In genomic region chr6:124625612-124626011, GRCm38 (mm10) we compare ENCODE assay signal across 25 mouse cellular contexts. TPM values are rescaled to one million over a fixed set of nuclear protein-coding genes. Genes with fewer than 3 reads are reported as not detected.
DNase-seq lines count a peak whose midpoint lies in the region; ATAC-seq lines count a peak whose summit lies in the region.
"Had no signal": no experiment of that assay in that cellular context is flagged by ENCODE, and none has a peak within 500 bp of the region (broad histone marks: within the 10 kb centered on the region; RNA-seq: fewer than 3 reads in every experiment).

No protein-coding gene starts in this region.

- peak; percentile 36 for DNase-seq in forebrain, embryonic 11.5 days (ENCODE audit: low spot score)
- DNase-seq in forebrain, embryonic 10.5 days (ENCODE audit: extremely low spot score, low spot score): no peak
- peak; percentile 73 for DNase-seq in heart, adult 11 months
- DNase-seq in heart, adult 9 months (ENCODE audit: low spot score in 2 of 2): no peak
- DNase-seq in heart, embryonic 10.5 days (ENCODE audit: low spot score): peak; percentile 58
- no peak for DNase-seq in heart, adult 18-20 months
- DNase-seq: adrenal gland, adult 2 months; adrenal gland, adult 8-10 months; adrenal gland, postnatal 10 days; adrenal gland, postnatal 14 days; adrenal gland, postnatal 25 days; adrenal gland, postnatal 36 days; B cell, adult 2 months; cerebellum, adult 11 months; cerebellum, adult 11-12 months; cerebellum, adult 18-20 months had no signal

- H3K4me1 ChIP-seq in forebrain, embryonic 11.5 days (replicated peaks; ENCODE audit: control insufficient read depth, insufficient read depth, low read length): no peaks in the 10 kb centered on the region
- no peaks in the 10 kb centered on the region for H3K4me1 ChIP-seq in forebrain, embryonic 10.5 days
- H3K4me1 ChIP-seq in heart, embryonic 10.5 days: no peaks in the 10 kb centered on the region

- ATAC-seq in forebrain, embryonic 11.5 days (replicated peaks; ENCODE audit: low FRiP score): no peak
- ATAC-seq: activated CD4-positive, CD25-positive, alpha-beta regulatory T cell, adult 4 months; CD4-positive, CD25-positive, alpha-beta regulatory T cell, adult 4 months; Patski had no signal

- 87% methylated on average over 13 of the region's 13 CpGs for WGBS in forebrain, embryonic 11.5 days
- 91% methylated on average over 13 of the region's 13 CpGs for WGBS in forebrain, embryonic 10.5 days
- WGBS in heart, embryonic 10.5 days: 83% methylated on average over 13 of the region's 13 CpGs

- H3K9ac ChIP-seq in forebrain, embryonic 11.5 days (ENCODE audit: low read length): no peak overlapping the region

- H3K4me3 ChIP-seq in forebrain, embryonic 11.5 days (ENCODE audit: low read depth, low read length): no peak overlapping the region
- no peak overlapping the region for H3K4me3 ChIP-seq in forebrain, embryonic 10.5 days
- H3K4me3 ChIP-seq in heart, embryonic 10.5 days: no peak overlapping the region

- H3K4me2 ChIP-seq in forebrain, embryonic 11.5 days (ENCODE audit: low read depth, low read length, severe bottlenecking): no peak overlapping the region

- H3K9me3 ChIP-seq in forebrain, embryonic 11.5 days (ENCODE audit: control insufficient read depth, low read length): no peaks in the 10 kb centered on the region
- peaks cover 4% of the 10 kb centered on the region; the same call in 1 of the 2 replicates for H3K9me3 ChIP-seq in forebrain, embryonic 10.5 days
- no peaks in the 10 kb centered on the region for H3K9me3 ChIP-seq in heart, embryonic 10.5 days
- H3K9me3 ChIP-seq: G1E had no signal

- no peak overlapping the region for H3K27ac ChIP-seq in forebrain, embryonic 11.5 days (ENCODE audit: low read depth, low read length)
- no peak overlapping the region for H3K27ac ChIP-seq in forebrain, embryonic 10.5 days
- no peak overlapping the region for H3K27ac ChIP-seq in heart, embryonic 10.5 days

- H3K36me3 ChIP-seq in forebrain, embryonic 11.5 days (ENCODE audit: control insufficient read depth, insufficient read depth, low read length): no peaks in the 10 kb centered on the region
- no peaks in the 10 kb centered on the region for H3K36me3 ChIP-seq in forebrain, embryonic 10.5 days (replicated peaks)
- no peaks in the 10 kb centered on the region for H3K36me3 ChIP-seq in heart, embryonic 10.5 days
- H3K36me3 ChIP-seq: G1E had no signal

- H3K27me3 ChIP-seq in forebrain, embryonic 11.5 days (ENCODE audit: control insufficient read depth, insufficient read depth, low read length): no peaks in the 10 kb centered on the region
- no peaks in the 10 kb centered on the region for H3K27me3 ChIP-seq in forebrain, embryonic 10.5 days (ENCODE audit: poor library complexity, severe bottlenecking)
- no peaks in the 10 kb centered on the region for H3K27me3 ChIP-seq in heart, embryonic 10.5 days (ENCODE audit: insufficient read depth, poor library complexity, severe bottlenecking)
- H3K27me3 ChIP-seq: CH12.LX, Patski had no signal

RNA-seq across cellular contexts. Expression of gene C1s2, which starts 10.3 kb away (rescaled TPM):
- polyA plus RNA-seq in forebrain, embryonic 11.5 days (2014; fragmentation: Nextera tagmentation; extraction: Ambion mirVana): not detected in 2 replicates
- 0.05 TPM in 1 of 2 replicates, not detected in the other for polyA plus RNA-seq in forebrain, embryonic 10.5 days (2016; fragmentation: Nextera tagmentation; extraction: Ambion mirVana)
- 0.06 TPM in 1 of 2 replicates, not detected in the other for polyA plus RNA-seq in heart, embryonic 10.5 days (2016; fragmentation: Nextera tagmentation; extraction: Ambion mirVana)
- under 1 TPM; 0.57 to 0.90 TPM for total RNA-seq in heart, adult 18-20 months (2021)
- polyA plus RNA-seq: activated CD4-positive, CD25-positive, alpha-beta regulatory T cell, adult 4 months; adrenal gland, adult 2 months; CD4-positive, CD25-positive, alpha-beta regulatory T cell, adult 4 months; G1E had no signal

RNA-seq across cellular contexts. Expression of gene Lpcat3, which starts 37.2 kb away (rescaled TPM):
- 34.3 and 35.5 TPM in 2 replicates for polyA plus RNA-seq in forebrain, embryonic 11.5 days (2014; fragmentation: Nextera tagmentation; extraction: Ambion mirVana)
- 38.8 and 44.1 TPM in 2 replicates for polyA plus RNA-seq in forebrain, embryonic 10.5 days (2016; fragmentation: Nextera tagmentation; extraction: Ambion mirVana)
- 45.2 and 53.8 TPM in 2 replicates for polyA plus RNA-seq in heart, embryonic 10.5 days (2016; fragmentation: Nextera tagmentation; extraction: Ambion mirVana)
- 10 to 100 TPM; 37.3 to 38.3 TPM for total RNA-seq in heart, adult 18-20 months (2021)

RNA-seq across cellular contexts. Expression of gene C1rb, which starts 55.5 kb away (rescaled TPM):
- polyA plus RNA-seq in forebrain, embryonic 11.5 days (2014; fragmentation: Nextera tagmentation; extraction: Ambion mirVana): not detected in 2 replicates
- polyA plus RNA-seq in forebrain, embryonic 10.5 days (2016; fragmentation: Nextera tagmentation; extraction: Ambion mirVana): not detected in 2 replicates
- polyA plus RNA-seq in heart, embryonic 10.5 days (2016; fragmentation: Nextera tagmentation; extraction: Ambion mirVana): not detected in 2 replicates
- total RNA-seq in heart, adult 18-20 months (2021): 1 to 10 TPM; 1.9 TPM
- total RNA-seq: CH12.LX, ES-E14, MEL had no signal
- polyA plus RNA-seq: activated CD4-positive, CD25-positive, alpha-beta regulatory T cell, adult 4 months; brain, embryonic 14.5 days; C2C12; CD4-positive, CD25-positive, alpha-beta regulatory T cell, adult 4 months; G1E had no signal

Comparison
In these comparisons a context has a peak if more than half of its experiments do, and no peak if none do; other contexts are left out.
1. DNase-seq: peak in forebrain, embryonic 11.5 days (single experiment), heart, adult 11 months (single experiment) and heart, embryonic 10.5 days (single experiment); none in forebrain, embryonic 10.5 days (single experiment), heart, adult 9 months (0 of 2) and heart, adult 18-20 months (0 of 2).